Mouse (Mus musculus): ENCODE measurements at regions not wholly inside any gene's neighbourhood (a gene's known extent, or its start where the extent isn't known, plus 50 kb on each side); places are given as distances from the start of the nearest gene placed in this dataset.
A peak's percentile ranks its signal among the peaks of the same experiment; 100 is the strongest.

- no peak for TF ChIP-seq CTCF (IDR thresholded peaks at IDR 0.05; ENCODE audit: low read depth)
- no peak overlapping the region for H3K27ac ChIP-seq (ENCODE audit: low read depth, low read length)
- no peak overlapping the region for H3K4me3 ChIP-seq (ENCODE audit: low read depth, low read length)
- WGBS = 50% methylated on average over 6 of the region's 6 CpGs
- H3K36me3 ChIP-seq (ENCODE audit: control insufficient read depth, insufficient read depth) = no peaks in the 10 kb centered on the region
- no peaks in the 10 kb centered on the region for H3K27me3 ChIP-seq (replicated peaks; ENCODE audit: control insufficient read depth, insufficient read depth, low read length)
- no peak for ATAC-seq
- no peaks in the 10 kb centered on the region for H3K4me1 ChIP-seq (replicated peaks; ENCODE audit: control insufficient read depth, insufficient read depth, low read length)
- H3K9me3 ChIP-seq (ENCODE audit: control insufficient read depth) = no peaks in the 10 kb centered on the region
- no peak overlapping the region for H3K9ac ChIP-seq (ENCODE audit: low read depth, low read length)
- H3K4me2 ChIP-seq (replicated peaks; ENCODE audit: low read depth) = no peak overlapping the region
Measured at GRCm38 (mm10) chr6:111844321-111844835, 429.2 kb upstream of the Lmcd1 start.

GRCm38 (mm10) chr6:111866101-111866598 lies 407.4 kb upstream of the Lmcd1 start:
- Histone ChIP-seq H3K4me2 (replicated peaks; ENCODE audit: low read depth) (no peak overlapping the region), H3K27me3 (replicated peaks; ENCODE audit: control insufficient read depth, insufficient read depth, low read length) (no peaks in the 10 kb centered on the region), H3K36me3 (ENCODE audit: control insufficient read depth, insufficient read depth) (no peaks in the 10 kb centered on the region), H3K9ac (ENCODE audit: low read depth, low read length) (no peak overlapping the region), H3K4me1 (replicated peaks; ENCODE audit: control insufficient read depth, insufficient read depth, low read length) (no peaks in the 10 kb centered on the region), H3K9me3 (ENCODE audit: control insufficient read depth) (no peaks in the 10 kb centered on the region), H3K27ac (ENCODE audit: low read depth, low read length) (no peak overlapping the region), H3K4me3 (ENCODE audit: low read depth, low read length) (no peak overlapping the region)
- 68% methylated on average over 3 of the region's 3 CpGs for WGBS
- no peak for ATAC-seq
- no peak for TF ChIP-seq CTCF (IDR thresholded peaks at IDR 0.05; ENCODE audit: low read depth)

GRCm38 (mm10) chr6:111882557-111882956 lies 391.0 kb upstream of the Lmcd1 start:
- no peak for ATAC-seq
- Histone ChIP-seq H3K27ac (ENCODE audit: low read depth, low read length) (no peak overlapping the region), H3K9ac (ENCODE audit: low read depth, low read length) (no peak overlapping the region), H3K27me3 (replicated peaks; ENCODE audit: control insufficient read depth, insufficient read depth, low read length) (no peaks in the 10 kb centered on the region), H3K9me3 (ENCODE audit: control insufficient read depth) (no peaks in the 10 kb centered on the region), H3K36me3 (ENCODE audit: control insufficient read depth, insufficient read depth) (no peaks in the 10 kb centered on the region), H3K4me1 (replicated peaks; ENCODE audit: control insufficient read depth, insufficient read depth, low read length) (no peaks in the 10 kb centered on the region), H3K4me3 (ENCODE audit: low read depth, low read length) (no peak overlapping the region), H3K4me2 (replicated peaks; ENCODE audit: low read depth) (no peak overlapping the region)
- no peak for TF ChIP-seq CTCF (IDR thresholded peaks at IDR 0.05; ENCODE audit: low read depth)
- 68% methylated on average over 1 of the region's 1 CpGs for WGBS

- Histone ChIP-seq H3K9me3 (ENCODE audit: control insufficient read depth) (no peaks in the 10 kb centered on the region), H3K4me2 (replicated peaks; ENCODE audit: low read depth) (no peak overlapping the region), H3K36me3 (ENCODE audit: control insufficient read depth, insufficient read depth) (no peaks in the 10 kb centered on the region), H3K27ac (ENCODE audit: low read depth, low read length) (no peak overlapping the region), H3K4me1 (replicated peaks; ENCODE audit: control insufficient read depth, insufficient read depth, low read length) (no peaks in the 10 kb centered on the region), H3K9ac (ENCODE audit: low read depth, low read length) (no peak overlapping the region), H3K4me3 (ENCODE audit: low read depth, low read length) (no peak overlapping the region), H3K27me3 (replicated peaks; ENCODE audit: control insufficient read depth, insufficient read depth, low read length) (no peaks in the 10 kb centered on the region)
- ATAC-seq = no peak
- 56% methylated on average over 1 of the region's 1 CpGs for WGBS
- no peak for TF ChIP-seq CTCF (IDR thresholded peaks at IDR 0.05; ENCODE audit: low read depth)
Measured at GRCm38 (mm10) chr6:111883946-111884345, 389.6 kb upstream of the Lmcd1 start.

GRCm38 (mm10) chr6:111911997-111912396 lies 361.6 kb upstream of the Lmcd1 start:
- WGBS = 55% methylated on average over 2 of the region's 2 CpGs
- no peaks in the 10 kb centered on the region for H3K4me1 ChIP-seq (replicated peaks; ENCODE audit: control insufficient read depth, insufficient read depth, low read length)
- no peak overlapping the region for H3K9ac ChIP-seq (ENCODE audit: low read depth, low read length)
- H3K27me3 ChIP-seq (replicated peaks; ENCODE audit: control insufficient read depth, insufficient read depth, low read length) = no peaks in the 10 kb centered on the region
- H3K36me3 ChIP-seq (ENCODE audit: control insufficient read depth, insufficient read depth) = no peaks in the 10 kb centered on the region
- ATAC-seq = no peak
- H3K27ac ChIP-seq (ENCODE audit: low read depth, low read length) = no peak overlapping the region
- TF ChIP-seq CTCF (IDR thresholded peaks at IDR 0.05; ENCODE audit: low read depth) = peak; percentile 37
- no peaks in the 10 kb centered on the region for H3K9me3 ChIP-seq (ENCODE audit: control insufficient read depth)
- no peak overlapping the region for H3K4me2 ChIP-seq (replicated peaks; ENCODE audit: low read depth)
- no peak overlapping the region for H3K4me3 ChIP-seq (ENCODE audit: low read depth, low read length)

- ATAC-seq = no peak
- no peak overlapping the region for H3K27ac ChIP-seq (ENCODE audit: low read depth, low read length)
- no peak overlapping the region for H3K4me2 ChIP-seq (replicated peaks; ENCODE audit: low read depth)
- H3K4me3 ChIP-seq (ENCODE audit: low read depth, low read length) = no peak overlapping the region
- no peaks in the 10 kb centered on the region for H3K36me3 ChIP-seq (ENCODE audit: control insufficient read depth, insufficient read depth)
- WGBS = 87% methylated on average over 11 of the region's 11 CpGs
- H3K4me1 ChIP-seq (replicated peaks; ENCODE audit: control insufficient read depth, insufficient read depth, low read length) = no peaks in the 10 kb centered on the region
- no peaks in the 10 kb centered on the region for H3K9me3 ChIP-seq (ENCODE audit: control insufficient read depth)
- no peak overlapping the region for H3K9ac ChIP-seq (ENCODE audit: low read depth, low read length)
- no peaks in the 10 kb centered on the region for H3K27me3 ChIP-seq (replicated peaks; ENCODE audit: control insufficient read depth, insufficient read depth, low read length)
- TF ChIP-seq CTCF (IDR thresholded peaks at IDR 0.05; ENCODE audit: low read depth) = no peak
Measured at GRCm38 (mm10) chr6:111913771-111914405, 359.7 kb upstream of the Lmcd1 start.
